Mouse (Mus musculus): ENCODE data around the gene Zfp704.

DNA sequence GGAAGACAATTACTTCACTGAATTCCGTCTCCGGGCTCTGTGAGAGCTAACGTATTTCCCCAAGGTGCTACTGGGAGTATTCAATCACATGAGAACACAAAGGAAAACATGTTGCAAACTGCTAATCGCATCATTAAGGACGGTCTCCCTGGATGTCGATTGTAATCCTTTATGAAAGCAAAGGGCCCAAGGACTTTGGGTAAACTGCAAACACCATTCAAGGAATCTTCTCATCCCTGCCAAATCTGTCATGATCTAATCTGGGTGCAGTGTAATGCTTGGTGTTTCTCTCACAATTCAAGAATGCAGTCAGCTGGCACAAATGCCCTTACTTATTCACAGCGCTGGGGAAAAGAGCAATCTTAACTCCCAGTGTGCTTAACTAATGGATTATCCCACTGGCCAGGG lies 96.2 kb downstream of the Zfp704 start:
- TF ChIP-seq CTCF (conservative IDR thresholded peaks at IDR 0.05 in 1 of 2, IDR thresholded peaks at IDR 0.05 in 1 of 2; ENCODE audit: low read depth in 2 of 2, low read length in 2 of 2) (no peak), USF1 (IDR thresholded peaks at IDR 0.05; ENCODE audit: low read depth, low read length) (no peak), HCFC1 (IDR thresholded peaks at IDR 0.05; ENCODE audit: low read depth, low read length) (no peak), POLR2A (IDR thresholded peaks at IDR 0.05; ENCODE audit: low read depth, low read length) (no peak), MAX (IDR thresholded peaks at IDR 0.05; ENCODE audit: low read length) (no peak), NELFE (IDR thresholded peaks at IDR 0.05; ENCODE audit: low read depth, low read length) (no peak), GABPA (IDR thresholded peaks at IDR 0.05; ENCODE audit: insufficient replicate concordance, low read depth, low read length) (no peak), KAT2A (IDR thresholded peaks at IDR 0.05; ENCODE audit: insufficient replicate concordance, low read length) (no peak), EP300 (IDR thresholded peaks at IDR 0.05; ENCODE audit: low read length) (no peak)

All from CH12.LX (cell line).